Mouse (Mus musculus) heart, adult 18-20 months (tissue): ENCODE results near the gene Ptbp2. TPM values are rescaled to one million over a fixed set of nuclear protein-coding genes. Genes with fewer than 3 reads are reported as not detected.

ENCODE experiments used
- DNase-seq, 2 experiments: peaks; one replicate each; pipeline ENCODE4 v3.0.0; 2021 to 2022; ENCODE audit warnings: mixed read lengths in 1 of 2
- long read RNA-seq, 2 experiments: library from polyadenylated mRNA; stranded (forward); transcript quantifications; one replicate each; pipeline ENCODE4 v2.0.0; 2021
- total RNA-seq, 2 experiments: library from RNA; stranded (reverse); gene quantifications; 2 replicates each; pipeline ENCODE4 v1.2.3; 2021

The Ptbp2 gene
- total RNA-seq, result 10 to 100 TPM; 18.9 to 19.9 TPM
- long read RNA-seq, experiment 1, transcript Ptbp2-201 (14 exons, 3,364 nt), result major isoform, 5 of 9 reads
- long read RNA-seq, experiment 1, partial matches to known transcripts, result 0 of 9 reads
- long read RNA-seq, experiment 1, other reads (novel, unspliced or antisense), result 1 of 9 reads
- long read RNA-seq, experiment 2, partial matches to known transcripts, result 1 of 1 reads
- long read RNA-seq, experiment 2, other reads (novel, unspliced or antisense), result 0 of 1 reads

- no peak for DNase-seq
Measured at GRCm38 (mm10) chr3:119784366-119784765, at the start of gene Ptbp2. Ptbp2 (minus strand) TSS chr3:119784466.

- DNase-seq, result no peak
Measured at GRCm38 (mm10) chr3:119814678-119815077, 30.4 kb upstream of the Ptbp2 start.

- no peak for DNase-seq
Measured at GRCm38 (mm10) chr3:119806123-119806522, 21.9 kb upstream of the Ptbp2 start.

DNA sequence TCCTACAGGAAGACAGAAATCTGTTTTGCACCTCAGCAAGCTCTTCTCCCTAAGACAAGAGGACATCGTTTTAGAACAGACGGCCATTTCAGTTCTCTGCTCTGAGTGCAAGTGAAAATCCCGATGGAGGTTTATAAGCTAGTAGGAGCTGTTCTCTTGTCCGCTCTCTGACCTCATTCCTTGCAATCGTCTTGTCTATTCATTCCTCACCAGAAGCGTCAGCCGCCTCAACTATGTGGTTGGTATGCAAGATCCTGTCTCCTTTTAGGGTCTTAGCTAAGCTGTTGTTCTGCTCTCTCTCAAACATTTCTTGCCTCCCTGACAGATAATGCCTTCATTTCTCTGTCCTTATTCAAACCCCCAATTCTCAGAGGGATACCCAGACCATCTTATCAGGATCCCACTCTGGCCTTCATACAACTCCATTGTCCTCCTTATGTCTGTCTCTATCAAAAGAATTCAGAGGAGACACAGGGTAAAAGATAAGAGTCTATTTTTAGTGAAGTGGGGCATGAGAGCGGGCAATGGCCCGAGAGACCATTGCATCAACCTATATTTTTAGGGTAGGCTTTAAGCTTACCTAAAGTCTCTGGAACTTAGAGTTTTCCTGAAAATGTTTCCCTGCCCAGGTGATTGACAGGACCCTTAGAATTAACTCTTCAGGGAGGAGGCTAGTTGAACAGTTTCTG is 10.6 kb upstream of the Ptbp2 start:
- DNase-seq, result peak in 1 of 2 experiments; percentile 12

GRCm38 (mm10) chr3:119782946-119783701 is 1.1 kb downstream of the Ptbp2 start:
- DNase-seq, result peak; percentile 90 to 93

DNA sequence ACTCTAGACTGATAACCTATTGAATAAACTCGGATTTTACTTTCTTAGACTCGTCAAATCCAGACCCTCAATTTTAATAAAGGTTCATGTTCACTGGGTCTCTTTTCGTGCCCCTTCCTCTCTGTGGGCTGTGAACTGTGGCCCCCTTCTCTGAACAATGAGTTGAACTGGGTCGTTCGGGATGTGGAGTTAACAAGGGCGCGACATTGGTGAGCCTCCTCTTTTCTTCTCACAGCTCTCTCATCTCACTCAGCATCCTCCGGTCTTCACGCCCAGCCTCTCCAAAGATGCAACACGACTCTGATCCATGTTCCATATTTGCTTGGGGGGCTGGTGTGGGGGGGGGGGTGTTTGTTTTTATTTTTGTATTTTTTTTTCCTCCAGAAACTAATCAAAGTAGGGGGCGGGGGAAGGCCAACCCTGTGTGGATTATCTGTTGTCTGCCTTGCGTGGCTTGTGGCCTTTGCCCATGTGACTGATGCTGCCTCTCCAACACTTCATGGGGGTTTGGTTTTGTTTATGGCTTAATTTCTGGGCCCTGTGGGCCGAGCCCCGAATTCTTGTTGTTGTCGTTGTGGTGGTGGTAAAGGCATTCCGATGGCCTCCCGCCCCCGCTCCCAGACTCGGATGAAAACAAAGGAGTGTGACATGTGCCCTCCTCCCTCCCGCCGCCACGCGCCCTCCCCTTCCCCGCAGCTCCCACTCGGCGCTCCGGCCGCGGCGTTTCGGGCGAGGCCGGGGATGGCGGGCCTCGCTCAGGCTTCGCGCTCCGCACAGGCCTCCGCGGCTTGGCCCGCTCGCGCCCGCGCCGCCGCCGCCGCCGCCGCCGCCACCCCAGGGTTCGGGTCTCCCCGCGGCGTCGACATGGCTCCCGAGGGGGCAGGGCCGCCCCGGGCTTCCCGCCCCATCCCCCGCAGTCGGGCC is 2.0 kb downstream of the Ptbp2 start:
- peak; percentile 62 to 74 for DNase-seq

DNA sequence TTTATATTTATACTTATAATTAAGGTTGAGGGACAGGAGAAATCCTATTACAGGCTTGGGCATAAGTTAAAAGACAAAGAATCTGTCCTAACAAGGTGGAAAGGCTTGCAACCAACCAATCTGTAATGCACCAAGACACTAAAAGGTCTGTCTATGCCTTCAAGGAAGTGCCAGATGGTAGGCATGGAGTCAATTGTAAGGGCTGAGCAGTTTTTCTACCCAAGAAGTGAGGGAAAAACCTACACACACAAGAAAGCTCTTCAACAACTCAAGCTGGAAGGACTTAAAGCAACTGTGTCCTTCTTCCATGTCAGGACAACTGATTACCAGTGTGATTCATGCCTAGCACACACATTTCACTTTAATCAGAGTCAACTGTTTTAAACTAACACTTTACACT is 3.4 kb downstream of the Ptbp2 start:
- DNase-seq, result no peak

DNA sequence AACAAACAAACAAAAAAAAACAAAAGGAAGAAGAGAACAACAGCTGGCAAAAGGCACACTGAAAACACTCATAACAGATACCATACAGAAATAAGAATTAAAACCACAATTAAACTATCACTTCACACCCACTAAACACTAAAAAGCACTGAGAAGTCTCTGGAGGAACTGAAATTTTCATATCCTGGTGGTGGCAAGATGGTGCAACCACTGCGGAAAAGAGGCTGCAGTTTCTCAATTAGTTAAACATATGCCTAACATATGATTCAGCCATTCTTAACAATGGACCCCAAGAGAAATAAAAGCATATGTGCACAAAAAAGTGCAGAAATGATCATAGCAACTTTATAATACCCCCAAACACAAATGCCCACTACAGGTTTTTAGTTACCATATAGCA is 5.0 kb downstream of the Ptbp2 start:
- peak in 1 of 2 experiments; percentile 9 for DNase-seq

GRCm38 (mm10) chr3:119778431-119778830 is 5.8 kb downstream of the Ptbp2 start:
- DNase-seq, result no peak

- DNase-seq, result no peak
Measured at GRCm38 (mm10) chr3:119776129-119776528, 8.1 kb downstream of the Ptbp2 start.

- DNase-seq, result no peak
Measured at GRCm38 (mm10) chr3:119772789-119773188, 11.5 kb downstream of the Ptbp2 start.

- no peak for DNase-seq
Measured at GRCm38 (mm10) chr3:119763772-119764171, 20.5 kb downstream of the Ptbp2 start.

DNA sequence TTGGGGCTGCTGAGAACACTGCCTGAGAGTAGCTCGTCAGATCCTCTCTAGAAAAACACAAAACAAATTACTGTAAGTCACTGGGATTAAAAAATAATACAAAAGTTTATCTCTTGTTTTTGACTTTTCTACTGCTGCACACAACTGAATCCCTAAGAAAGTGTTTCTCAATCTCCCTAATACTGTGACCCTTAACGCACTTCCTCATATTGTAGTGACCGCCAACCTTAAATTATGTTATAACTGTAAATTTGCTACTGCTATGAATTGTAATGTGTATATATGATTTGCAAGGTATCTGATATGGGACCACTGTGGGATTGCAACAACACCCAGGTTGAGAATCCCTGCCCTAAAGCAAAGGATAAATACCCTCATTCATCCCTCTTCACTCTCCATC is 22.5 kb downstream of the Ptbp2 start:
- no peak for DNase-seq

DNA sequence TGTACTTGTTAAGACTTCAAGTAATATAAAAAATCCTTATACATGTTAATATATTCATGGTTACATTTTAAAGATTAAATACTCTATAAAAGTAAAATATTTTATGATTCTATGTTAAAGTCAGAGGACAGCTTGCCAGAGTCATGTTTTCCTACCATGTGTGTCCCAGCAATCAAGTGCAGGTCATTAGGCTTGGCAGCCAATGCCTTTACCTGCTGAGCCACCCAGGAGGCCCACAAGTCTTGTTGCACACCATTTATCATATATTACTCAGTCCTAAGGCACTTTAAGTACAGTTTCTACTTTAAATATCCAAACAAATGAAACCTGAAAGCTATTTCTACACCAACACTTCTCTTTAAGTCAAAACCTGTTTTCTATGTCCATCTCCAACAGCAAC is 30.5 kb downstream of the Ptbp2 start:
- no peak for DNase-seq

- DNase-seq, result no peak
Measured at GRCm38 (mm10) chr3:119749551-119750249, 34.6 kb downstream of the Ptbp2 start.

DNA sequence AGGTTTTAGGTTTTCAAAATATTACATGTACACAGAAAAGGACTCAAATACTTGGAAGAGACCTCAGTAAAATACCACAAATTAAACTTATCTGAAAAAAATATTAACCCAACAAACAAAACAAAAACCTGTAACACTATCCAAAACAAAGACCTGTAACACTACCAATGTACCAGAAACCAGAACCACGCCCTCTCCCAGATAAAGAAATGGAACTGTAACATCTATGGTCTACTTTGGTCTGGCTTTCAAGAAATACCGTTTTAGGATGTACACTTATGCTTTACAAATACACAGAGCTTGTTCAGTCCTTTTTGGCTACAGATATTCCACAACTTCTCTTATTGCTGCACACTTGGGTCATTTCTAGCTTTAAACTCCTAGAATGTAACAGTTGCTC is 35.1 kb downstream of the Ptbp2 start:
- DNase-seq, result no peak

GRCm38 (mm10) chr3:119746656-119747055 is 37.6 kb downstream of the Ptbp2 start:
- DNase-seq, result no peak

DNA sequence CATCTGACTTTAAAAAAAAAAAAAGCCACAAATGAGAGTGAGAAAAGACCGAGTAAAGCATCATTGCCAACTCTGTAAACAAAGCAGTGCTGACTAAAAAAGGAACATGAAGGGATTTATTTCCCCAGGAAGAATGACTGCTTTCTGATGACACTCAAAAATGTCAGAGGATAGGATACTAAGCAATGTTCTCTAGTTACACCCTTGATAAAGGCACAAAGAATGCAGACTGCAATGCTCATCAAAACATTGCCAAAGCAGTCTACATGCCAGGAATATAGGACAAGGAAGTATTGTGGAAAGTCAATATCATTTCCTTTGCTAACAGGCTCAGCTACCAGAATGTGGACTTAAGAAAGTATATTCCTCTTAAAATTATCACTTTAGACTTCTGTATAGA is 38.5 kb downstream of the Ptbp2 start:
- DNase-seq, result peak in 1 of 2 experiments; percentile 5

- no peak for DNase-seq
Measured at GRCm38 (mm10) chr3:119729863-119730262, 54.4 kb downstream of the Ptbp2 start.

DNA sequence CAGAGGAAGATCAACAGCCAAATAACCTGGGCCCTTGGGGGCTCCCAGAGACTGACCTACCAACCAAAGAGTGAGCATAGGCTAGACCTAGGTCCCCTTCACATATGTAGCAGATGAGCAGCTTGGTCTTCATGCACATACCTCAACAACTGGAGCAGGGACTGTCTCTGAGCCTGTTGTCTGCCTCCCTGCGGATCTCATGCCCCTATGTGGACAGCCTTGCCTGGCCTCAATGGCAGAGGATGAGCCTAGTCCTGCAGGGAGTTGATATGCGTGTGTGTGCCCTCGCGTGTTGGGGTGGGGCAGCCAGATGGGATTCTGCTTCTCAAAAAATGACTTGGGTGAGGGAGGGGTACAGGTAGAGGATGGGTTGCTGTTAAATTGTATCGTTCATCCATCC is 72.2 kb downstream of the Ptbp2 start:
- no peak for DNase-seq

GRCm38 (mm10) chr3:119711503-119711902 is 72.8 kb downstream of the Ptbp2 start:
- no peak for DNase-seq
